Mouse (Mus musculus): ENCODE results near the gene Flt3l. TPM values are rescaled to one million over a fixed set of nuclear protein-coding genes. Genes with fewer than 3 reads are reported as not detected.

Gene Flt3l
- polyA plus RNA-seq (2012; rRNA removed) = 6.2 and 9.0 TPM in 2 replicates

GRCm38 (mm10) chr7:45135993-45136567 lies at the start of gene Flt3l, which contains the start of gene Gm45713:
Flt3l (minus strand) TSS chr7:45136432.
Gm45713 (minus strand) TSS chr7:45136231.
- DNase-seq (ENCODE audit: low read depth) = peak; percentile 85
- TF ChIP-seq POLR2A (IDR thresholded peaks at IDR 0.05; ENCODE audit: borderline replicate concordance, extremely low read depth, insufficient read depth, insufficient read length, poor library complexity, severe bottlenecking) (no peak), CTCF (IDR thresholded peaks at IDR 0.05; ENCODE audit: borderline replicate concordance, extremely low read depth, insufficient read depth, insufficient read length) (peak; percentile 97)

GRCm38 (mm10) chr7:45185921-45186320 lies 49.7 kb upstream of the Flt3l start:
- TF ChIP-seq CTCF (IDR thresholded peaks at IDR 0.05; ENCODE audit: borderline replicate concordance, extremely low read depth, insufficient read depth, insufficient read length) = no peak
- TF ChIP-seq POLR2A (IDR thresholded peaks at IDR 0.05; ENCODE audit: borderline replicate concordance, extremely low read depth, insufficient read depth, insufficient read length, poor library complexity, severe bottlenecking) = no peak
- DNase-seq (ENCODE audit: low read depth) = no peak

- TF ChIP-seq POLR2A (IDR thresholded peaks at IDR 0.05; ENCODE audit: borderline replicate concordance, extremely low read depth, insufficient read depth, insufficient read length, poor library complexity, severe bottlenecking) (no peak), CTCF (IDR thresholded peaks at IDR 0.05; ENCODE audit: borderline replicate concordance, extremely low read depth, insufficient read depth, insufficient read length) (no peak)
- no peak for DNase-seq (ENCODE audit: low read depth)
These were observed 47.4 kb upstream of the Flt3l start for GRCm38 (mm10) chr7:45183672-45184071.

GRCm38 (mm10) chr7:45182606-45183005 lies 46.4 kb upstream of the Flt3l start:
- TF ChIP-seq CTCF (IDR thresholded peaks at IDR 0.05; ENCODE audit: borderline replicate concordance, extremely low read depth, insufficient read depth, insufficient read length) = no peak
- no peak for TF ChIP-seq POLR2A (IDR thresholded peaks at IDR 0.05; ENCODE audit: borderline replicate concordance, extremely low read depth, insufficient read depth, insufficient read length, poor library complexity, severe bottlenecking)
- no peak for DNase-seq (ENCODE audit: low read depth)

GRCm38 (mm10) chr7:45182199-45182601 lies 46.0 kb upstream of the Flt3l start:
- DNase-seq (ENCODE audit: low read depth) = peak; percentile 93
- TF ChIP-seq CTCF (IDR thresholded peaks at IDR 0.05; ENCODE audit: borderline replicate concordance, extremely low read depth, insufficient read depth, insufficient read length) (no peak), POLR2A (IDR thresholded peaks at IDR 0.05; ENCODE audit: borderline replicate concordance, extremely low read depth, insufficient read depth, insufficient read length, poor library complexity, severe bottlenecking) (no peak)

- TF ChIP-seq POLR2A (IDR thresholded peaks at IDR 0.05; ENCODE audit: borderline replicate concordance, extremely low read depth, insufficient read depth, insufficient read length, poor library complexity, severe bottlenecking) (no peak), CTCF (IDR thresholded peaks at IDR 0.05; ENCODE audit: borderline replicate concordance, extremely low read depth, insufficient read depth, insufficient read length) (no peak)
- no peak for DNase-seq (ENCODE audit: low read depth)
These were observed 45.3 kb upstream of the Flt3l start for GRCm38 (mm10) chr7:45181540-45181939.

GRCm38 (mm10) chr7:45180896-45181477 lies 44.8 kb upstream of the Flt3l start, which contains the start of gene Pth2:
Pth2 (plus strand) TSS chr7:45180995.
- no peak for DNase-seq (ENCODE audit: low read depth)
- no peak for TF ChIP-seq POLR2A (IDR thresholded peaks at IDR 0.05; ENCODE audit: borderline replicate concordance, extremely low read depth, insufficient read depth, insufficient read length, poor library complexity, severe bottlenecking)
- no peak for TF ChIP-seq CTCF (IDR thresholded peaks at IDR 0.05; ENCODE audit: borderline replicate concordance, extremely low read depth, insufficient read depth, insufficient read length)

- no peak for DNase-seq (ENCODE audit: low read depth)
- TF ChIP-seq CTCF (IDR thresholded peaks at IDR 0.05; ENCODE audit: borderline replicate concordance, extremely low read depth, insufficient read depth, insufficient read length) (no peak), POLR2A (IDR thresholded peaks at IDR 0.05; ENCODE audit: borderline replicate concordance, extremely low read depth, insufficient read depth, insufficient read length, poor library complexity, severe bottlenecking) (no peak)
These were observed 43.2 kb upstream of the Flt3l start, which contains the start of gene Gfy for GRCm38 (mm10) chr7:45179469-45179868. Gfy (minus strand) TSS chr7:45179569.

GRCm38 (mm10) chr7:45178550-45178949 lies 42.3 kb upstream of the Flt3l start:
- TF ChIP-seq CTCF (IDR thresholded peaks at IDR 0.05; ENCODE audit: borderline replicate concordance, extremely low read depth, insufficient read depth, insufficient read length) (no peak), POLR2A (IDR thresholded peaks at IDR 0.05; ENCODE audit: borderline replicate concordance, extremely low read depth, insufficient read depth, insufficient read length, poor library complexity, severe bottlenecking) (no peak)
- no peak for DNase-seq (ENCODE audit: low read depth)

- TF ChIP-seq CTCF (IDR thresholded peaks at IDR 0.05; ENCODE audit: borderline replicate concordance, extremely low read depth, insufficient read depth, insufficient read length) (no peak), POLR2A (IDR thresholded peaks at IDR 0.05; ENCODE audit: borderline replicate concordance, extremely low read depth, insufficient read depth, insufficient read length, poor library complexity, severe bottlenecking) (no peak)
- no peak for DNase-seq (ENCODE audit: low read depth)
These were observed 40.1 kb upstream of the Flt3l start for GRCm38 (mm10) chr7:45176356-45176755.

GRCm38 (mm10) chr7:45175929-45176328 lies 39.7 kb upstream of the Flt3l start:
- TF ChIP-seq POLR2A (IDR thresholded peaks at IDR 0.05; ENCODE audit: borderline replicate concordance, extremely low read depth, insufficient read depth, insufficient read length, poor library complexity, severe bottlenecking) (no peak), CTCF (IDR thresholded peaks at IDR 0.05; ENCODE audit: borderline replicate concordance, extremely low read depth, insufficient read depth, insufficient read length) (no peak)
- no peak for DNase-seq (ENCODE audit: low read depth)

- DNase-seq (ENCODE audit: low read depth) = no peak
- TF ChIP-seq POLR2A (IDR thresholded peaks at IDR 0.05; ENCODE audit: borderline replicate concordance, extremely low read depth, insufficient read depth, insufficient read length, poor library complexity, severe bottlenecking) = no peak
These were observed 39.2 kb upstream of the Flt3l start for GRCm38 (mm10) chr7:45175398-45175797.

Data from brain, embryonic 14.5 days (tissue).